Mouse (Mus musculus): ENCODE data around the gene Golga5.

DNA sequence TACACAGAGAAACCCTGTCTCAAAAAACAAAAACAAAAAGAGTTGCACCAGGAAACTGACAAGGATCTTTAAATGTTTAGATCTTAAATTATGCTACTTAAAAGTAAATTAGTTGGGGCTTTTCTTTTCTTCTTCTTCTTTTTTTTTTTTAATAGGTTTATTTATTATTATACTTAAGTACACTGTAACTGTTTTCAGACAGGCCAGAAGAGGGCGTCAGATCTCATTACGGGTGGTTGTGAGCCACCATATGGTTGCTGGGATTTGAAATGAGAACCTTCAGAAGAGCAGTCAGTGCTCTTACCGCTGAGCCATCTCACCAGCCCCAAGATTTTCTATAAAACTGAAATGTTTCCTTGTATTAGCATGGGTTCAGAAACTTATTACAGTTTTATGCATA is 16.0 kb downstream of the Golga5 start:
- TF ChIP-seq TAL1 (IDR thresholded peaks at IDR 0.05; ENCODE audit: low read length) = no peak
- TF ChIP-seq GATA1 (IDR thresholded peaks at IDR 0.05; ENCODE audit: low read length) = no peak
